Mouse (Mus musculus) right cerebral cortex, adult 18-20 months (tissue): Measurements from ENCODE around the gene Oprd1.
A peak's percentile ranks its signal among the peaks of the same experiment; 100 is the strongest.

Source experiments
- DNase-seq: peaks from one replicate; pipeline ENCODE4 v3.0.0; 2022; ENCODE audit warnings: mixed read lengths

Gene Oprd1

GRCm38 (mm10) chr4:132133381-132133780 is 10.9 kb downstream of the Oprd1 start:
- DNase-seq: no peak

- DNase-seq: no peak
These were observed 12.0 kb downstream of the Oprd1 start for GRCm38 (mm10) chr4:132132297-132132696.

GRCm38 (mm10) chr4:132131790-132132189 is 12.5 kb downstream of the Oprd1 start:
- DNase-seq: peak; percentile 32

GRCm38 (mm10) chr4:132131116-132131515 is 13.2 kb downstream of the Oprd1 start:
- DNase-seq: no peak

GRCm38 (mm10) chr4:132130645-132131044 is 13.6 kb downstream of the Oprd1 start:
- no peak for DNase-seq

GRCm38 (mm10) chr4:132130134-132130533 is 14.2 kb downstream of the Oprd1 start:
- DNase-seq: peak; percentile 54

GRCm38 (mm10) chr4:132128997-132129636 is 15.2 kb downstream of the Oprd1 start:
- no peak for DNase-seq

GRCm38 (mm10) chr4:132127091-132127490 is 17.2 kb downstream of the Oprd1 start:
- no peak for DNase-seq

- DNase-seq: no peak
These were observed 21.1 kb downstream of the Oprd1 start for GRCm38 (mm10) chr4:132123166-132123565.

GRCm38 (mm10) chr4:132121674-132122073 is 22.6 kb downstream of the Oprd1 start:
- DNase-seq: no peak

- peak; percentile 68 for DNase-seq
These were observed 24.7 kb downstream of the Oprd1 start for GRCm38 (mm10) chr4:132119566-132119965.

GRCm38 (mm10) chr4:132116315-132116714 is 28.0 kb downstream of the Oprd1 start:
- DNase-seq: no peak

GRCm38 (mm10) chr4:132113411-132114095 is 30.7 kb downstream of the Oprd1 start:
- no peak for DNase-seq

- DNase-seq: no peak
These were observed 33.1 kb downstream of the Oprd1 start for GRCm38 (mm10) chr4:132111227-132111626.

- no peak for DNase-seq
These were observed 36.1 kb downstream of the Oprd1 start for GRCm38 (mm10) chr4:132108221-132108620.

- DNase-seq: no peak
These were observed 43.1 kb downstream of the Oprd1 start for GRCm38 (mm10) chr4:132101152-132101551.

- DNase-seq: no peak
These were observed 44.7 kb downstream of the Oprd1 start for GRCm38 (mm10) chr4:132099548-132099947.

GRCm38 (mm10) chr4:132095043-132095442 is 49.2 kb downstream of the Oprd1 start:
- no peak for DNase-seq

- no peak for DNase-seq
These were observed 50.4 kb downstream of the Oprd1 start for GRCm38 (mm10) chr4:132093928-132094327.

GRCm38 (mm10) chr4:132093136-132093535 is 51.1 kb downstream of the Oprd1 start:
- DNase-seq: no peak

- peak; percentile 52 for DNase-seq
These were observed 55.4 kb downstream of the Oprd1 start for GRCm38 (mm10) chr4:132088921-132089320.

- DNase-seq: no peak
These were observed 59.2 kb downstream of the Oprd1 start for GRCm38 (mm10) chr4:132085114-132085513.

- DNase-seq: no peak
These were observed 63.7 kb downstream of the Oprd1 start for GRCm38 (mm10) chr4:132080492-132080983.

GRCm38 (mm10) chr4:132079555-132080275 is 64.6 kb downstream of the Oprd1 start:
- peak; percentile 69 for DNase-seq
